ENCODE assay signal across 9 mouse cellular contexts in genomic region chr9:107478979-107479378, GRCm38 (mm10). TPM values are rescaled to one million over a fixed set of nuclear protein-coding genes. Genes with fewer than 3 reads are reported as not detected.
A peak's percentile ranks its signal among the peaks of the same experiment; 100 is the strongest.
DNase-seq lines count a peak whose midpoint lies in the region; ATAC-seq lines count a peak whose summit lies in the region.
"Had no signal": no experiment of that assay in that cellular context is flagged by ENCODE, and none has a peak within 500 bp of the region (broad histone marks: within the 10 kb centered on the region; RNA-seq: fewer than 3 reads in every experiment).

No protein-coding gene starts in this region.

- intact Hi-C loops in gastrocnemius, postnatal 36 days (cut with DNase I): no loop called here

- H3K36me3 ChIP-seq in liver, embryonic 12.5 days: no peaks in the 10 kb centered on the region
- H3K36me3 ChIP-seq in embryonic facial prominence, embryonic 11.5 days (replicated peaks; ENCODE audit: control insufficient read depth, insufficient read depth, low read depth, low read length): no peaks in the 10 kb centered on the region
- no peaks in the 10 kb centered on the region for H3K36me3 ChIP-seq in limb, embryonic 10.5 days
- H3K36me3 ChIP-seq in neural tube, embryonic 14.5 days (ENCODE audit: control insufficient read depth, insufficient read depth, low read length): no peaks in the 10 kb centered on the region
- H3K36me3 ChIP-seq in kidney, embryonic 14.5 days (ENCODE audit: control insufficient read depth, insufficient read depth, low read length): no peaks in the 10 kb centered on the region

- no peak overlapping the region for H3K4me3 ChIP-seq in liver, embryonic 12.5 days
- no peak overlapping the region for H3K4me3 ChIP-seq in embryonic facial prominence, embryonic 11.5 days (ENCODE audit: low read depth, low read length)
- peak overlapping the region; percentile 25; the same call in 1 of the 2 replicates for H3K4me3 ChIP-seq in limb, embryonic 10.5 days
- no peak overlapping the region for H3K4me3 ChIP-seq in neural tube, embryonic 14.5 days (ENCODE audit: low read depth, low read length)
- H3K4me3 ChIP-seq in kidney, embryonic 14.5 days (ENCODE audit: low read length): no peak overlapping the region

- H3K9ac ChIP-seq in liver, embryonic 12.5 days: no peak overlapping the region
- H3K9ac ChIP-seq in embryonic facial prominence, embryonic 11.5 days (replicated peaks; ENCODE audit: low read length): 0 out of 2 replicates have a peak overlapping the region, but pooled peaks have one; percentile 32
- no peak overlapping the region for H3K9ac ChIP-seq in neural tube, embryonic 14.5 days (replicated peaks; ENCODE audit: low read depth, low read length)
- no peak overlapping the region for H3K9ac ChIP-seq in kidney, embryonic 14.5 days (ENCODE audit: low read depth, low read length)

- no peaks in the 10 kb centered on the region for H3K9me3 ChIP-seq in liver, embryonic 12.5 days (replicated peaks)
- H3K9me3 ChIP-seq in embryonic facial prominence, embryonic 11.5 days (replicated peaks; ENCODE audit: control insufficient read depth, low read length): no peaks in the 10 kb centered on the region
- H3K9me3 ChIP-seq in limb, embryonic 10.5 days (replicated peaks): no peaks in the 10 kb centered on the region
- H3K9me3 ChIP-seq in neural tube, embryonic 14.5 days (ENCODE audit: control insufficient read depth, low read length): no peaks in the 10 kb centered on the region
- H3K9me3 ChIP-seq in kidney, embryonic 14.5 days (ENCODE audit: control insufficient read depth, low read length): no peaks in the 10 kb centered on the region

- peak; percentile 27 for DNase-seq in liver
- DNase-seq in embryonic facial prominence, embryonic 11.5 days (ENCODE audit: low spot score): peak; percentile 56
- DNase-seq in limb, embryonic 10.5 days (ENCODE audit: low spot score): no peak
- DNase-seq in gastrocnemius, postnatal 36 days: no peak
- DNase-seq in cerebellum, adult 11 months: no peak
- DNase-seq: layer of hippocampus, postnatal 36 days had no signal

- H3K27me3 ChIP-seq in liver, embryonic 12.5 days (replicated peaks): peaks cover 61% of the 10 kb centered on the region
- no peaks in the 10 kb centered on the region for H3K27me3 ChIP-seq in embryonic facial prominence, embryonic 11.5 days (ENCODE audit: control insufficient read depth, insufficient read depth, low read length)
- peaks cover 98% of the 10 kb centered on the region for H3K27me3 ChIP-seq in limb, embryonic 10.5 days (ENCODE audit: low read depth, poor library complexity, severe bottlenecking)
- H3K27me3 ChIP-seq in neural tube, embryonic 14.5 days (ENCODE audit: control insufficient read depth, insufficient read depth, low read length): no peaks in the 10 kb centered on the region
- H3K27me3 ChIP-seq in kidney, embryonic 14.5 days (ENCODE audit: control insufficient read depth, insufficient read depth, low read length): peaks cover 16% of the 10 kb centered on the region

- peaks cover 17% of the 10 kb centered on the region for H3K4me1 ChIP-seq in liver, embryonic 12.5 days
- H3K4me1 ChIP-seq in embryonic facial prominence, embryonic 11.5 days (ENCODE audit: control insufficient read depth, insufficient read depth, low read length): peaks cover 12% of the 10 kb centered on the region
- H3K4me1 ChIP-seq in limb, embryonic 10.5 days: peaks cover 36% of the 10 kb centered on the region
- peaks cover 35% of the 10 kb centered on the region for H3K4me1 ChIP-seq in neural tube, embryonic 14.5 days (ENCODE audit: control insufficient read depth, insufficient read depth, low read length)
- H3K4me1 ChIP-seq in kidney, embryonic 14.5 days (ENCODE audit: control insufficient read depth, insufficient read depth, low read length): peaks cover 13% of the 10 kb centered on the region; the same call in 1 of the 2 replicates

- H3K27ac ChIP-seq in liver, embryonic 12.5 days: no peak overlapping the region
- peak overlapping the region; percentile 73 for H3K27ac ChIP-seq in embryonic facial prominence, embryonic 11.5 days (replicated peaks; ENCODE audit: low read depth, low read length)
- peak overlapping the region; percentile 78; the same call in 1 of the 2 replicates for H3K27ac ChIP-seq in limb, embryonic 10.5 days
- peak overlapping the region; percentile 90 for H3K27ac ChIP-seq in neural tube, embryonic 14.5 days (ENCODE audit: low read depth, low read length)
- no peak overlapping the region for H3K27ac ChIP-seq in kidney, embryonic 14.5 days (ENCODE audit: low read depth, low read length)

- H3K4me2 ChIP-seq in liver, embryonic 12.5 days: no peak overlapping the region
- no peak overlapping the region for H3K4me2 ChIP-seq in embryonic facial prominence, embryonic 11.5 days (ENCODE audit: low read depth, low read length)
- H3K4me2 ChIP-seq in neural tube, embryonic 14.5 days (ENCODE audit: low read depth, low read length): no peak overlapping the region
- H3K4me2 ChIP-seq in kidney, embryonic 14.5 days (replicated peaks; ENCODE audit: low read depth, low read length): no peak overlapping the region

- WGBS in liver, embryonic 12.5 days (ENCODE audit: insufficient replicate concordance): 39% methylated on average over 5 of the region's 5 CpGs
- 36% methylated on average over 5 of the region's 5 CpGs for WGBS in embryonic facial prominence, embryonic 11.5 days
- 29% methylated on average over 5 of the region's 5 CpGs for WGBS in limb, embryonic 10.5 days
- 36% methylated on average over 5 of the region's 5 CpGs for WGBS in neural tube, embryonic 14.5 days
- WGBS in kidney, embryonic 14.5 days: 39% methylated on average over 5 of the region's 5 CpGs

- no peak for ATAC-seq in liver, embryonic 12.5 days
- no peak for ATAC-seq in embryonic facial prominence, embryonic 11.5 days (replicated peaks; ENCODE audit: insufficient number of reproducible peaks, low FRiP score, low TSS enrichment, low read depth)
- ATAC-seq in neural tube, embryonic 14.5 days (ENCODE audit: low read depth): 0 out of 2 replicates have a peak, but pooled peaks have one; percentile 16
- no peak for ATAC-seq in kidney, embryonic 14.5 days (ENCODE audit: low FRiP score, low TSS enrichment)

RNA-seq across cellular contexts. Expression of gene Tmem115, which starts 54.8 kb away (rescaled TPM):
- polyA plus RNA-seq in liver, embryonic 12.5 days (2016; fragmentation: Nextera tagmentation; extraction: Ambion mirVana): 25.9 and 26.4 TPM in 2 replicates
- polyA plus RNA-seq in embryonic facial prominence, embryonic 11.5 days (2014; fragmentation: Nextera tagmentation; extraction: Ambion mirVana): 43.3 and 49.7 TPM in 2 replicates
- 41.3 and 43.5 TPM in 2 replicates for polyA plus RNA-seq in limb, embryonic 10.5 days (2016; fragmentation: Nextera tagmentation; extraction: Ambion mirVana)
- polyA plus RNA-seq in neural tube, embryonic 14.5 days (2014; fragmentation: Nextera tagmentation; extraction: Ambion mirVana): 47.7 and 48.7 TPM in 2 replicates
- 45.0 and 49.9 TPM in 2 replicates for polyA plus RNA-seq in kidney, embryonic 14.5 days (2014; fragmentation: Nextera tagmentation; extraction: Ambion mirVana)
- 10 to 100 TPM; 13.3 to 14.3 TPM for total RNA-seq in gastrocnemius, postnatal 36 days (2021)

Comparison
In these comparisons a context has a peak if more than half of its experiments do, and no peak if none do; other contexts are left out.
1. DNase-seq: peak in liver (single experiment) and embryonic facial prominence, embryonic 11.5 days (single experiment); none in limb, embryonic 10.5 days (single experiment), gastrocnemius, postnatal 36 days (0 of 2) and cerebellum, adult 11 months (single experiment).
2. H3K27ac ChIP-seq: peak in embryonic facial prominence, embryonic 11.5 days (single experiment), limb, embryonic 10.5 days (single experiment) and neural tube, embryonic 14.5 days (single experiment); none in liver, embryonic 12.5 days (single experiment) and kidney, embryonic 14.5 days (single experiment).